Mouse (Mus musculus): Measurements from ENCODE around the gene Pxmp4. TPM values are rescaled to one million over a fixed set of nuclear protein-coding genes. Genes with fewer than 3 reads are reported as not detected.

The Pxmp4 gene
- polyA plus RNA-seq, 1 experiment, result 8.5 TPM

GRCm38 (mm10) chr2:154635826-154636225, 32.3 kb upstream of the Pxmp4 start:
- no peak overlapping the region for H3K4me3 ChIP-seq (replicated peaks)
- H3K27me3 ChIP-seq (replicated peaks), result no peaks in the 10 kb centered on the region
- TF ChIP-seq GATA1 (IDR thresholded peaks at IDR 0.05; ENCODE audit: borderline replicate concordance, low read length), result no peak
- TF ChIP-seq FLI1 (IDR thresholded peaks at IDR 0.05; ENCODE audit: low read length), result no peak
- H3K9me3 ChIP-seq, result peaks cover 9% of the 10 kb centered on the region
- no peaks in the 10 kb centered on the region; the same call in 1 of the 2 replicates for H3K4me1 ChIP-seq
- peaks cover 92% of the 10 kb centered on the region for H3K36me3 ChIP-seq (replicated peaks; ENCODE audit: low read length)

- Histone ChIP-seq H3K9me3 (peaks cover 9% of the 10 kb centered on the region), H3K4me1 (no peaks in the 10 kb centered on the region; the same call in 1 of the 2 replicates), H3K27me3 (replicated peaks) (no peaks in the 10 kb centered on the region), H3K4me3 (replicated peaks) (no peak overlapping the region), H3K36me3 (replicated peaks; ENCODE audit: low read length) (peaks cover 91% of the 10 kb centered on the region)
- TF ChIP-seq FLI1 (IDR thresholded peaks at IDR 0.05; ENCODE audit: low read length) (no peak), GATA1 (IDR thresholded peaks at IDR 0.05; ENCODE audit: borderline replicate concordance, low read length) (no peak)
These were observed 30.6 kb upstream of the Pxmp4 start for GRCm38 (mm10) chr2:154633876-154634644.

- no peak overlapping the region for H3K4me3 ChIP-seq (replicated peaks)
- no peaks in the 10 kb centered on the region for H3K27me3 ChIP-seq (replicated peaks)
- H3K9me3 ChIP-seq, result peaks cover 5% of the 10 kb centered on the region
- no peaks in the 10 kb centered on the region; the same call in 1 of the 2 replicates for H3K4me1 ChIP-seq
- TF ChIP-seq FLI1 (IDR thresholded peaks at IDR 0.05; ENCODE audit: low read length) (no peak), GATA1 (IDR thresholded peaks at IDR 0.05; ENCODE audit: borderline replicate concordance, low read length) (no peak)
- H3K36me3 ChIP-seq (replicated peaks; ENCODE audit: low read length), result peaks cover 92% of the 10 kb centered on the region
These were observed 29.7 kb upstream of the Pxmp4 start for GRCm38 (mm10) chr2:154633039-154633742.

GRCm38 (mm10) chr2:154632203-154632780, 28.8 kb upstream of the Pxmp4 start:
- H3K4me3 ChIP-seq (replicated peaks), result no peak overlapping the region
- no peaks in the 10 kb centered on the region; the same call in 1 of the 2 replicates for H3K4me1 ChIP-seq
- H3K27me3 ChIP-seq (replicated peaks), result no peaks in the 10 kb centered on the region
- TF ChIP-seq FLI1 (IDR thresholded peaks at IDR 0.05; ENCODE audit: low read length), result no peak
- H3K9me3 ChIP-seq, result no peaks in the 10 kb centered on the region
- H3K36me3 ChIP-seq (replicated peaks; ENCODE audit: low read length), result peaks cover 89% of the 10 kb centered on the region

GRCm38 (mm10) chr2:154630531-154630930, 27.0 kb upstream of the Pxmp4 start:
- H3K9me3 ChIP-seq, result no peaks in the 10 kb centered on the region
- no peak for TF ChIP-seq FLI1 (IDR thresholded peaks at IDR 0.05; ENCODE audit: low read length)
- H3K4me3 ChIP-seq (replicated peaks), result no peak overlapping the region
- H3K4me1 ChIP-seq, result no peaks in the 10 kb centered on the region; the same call in 1 of the 2 replicates
- H3K27me3 ChIP-seq (replicated peaks), result no peaks in the 10 kb centered on the region
- H3K36me3 ChIP-seq (replicated peaks; ENCODE audit: low read length), result peaks cover 91% of the 10 kb centered on the region

- Histone ChIP-seq H3K27me3 (replicated peaks) (no peaks in the 10 kb centered on the region), H3K4me3 (replicated peaks) (no peak overlapping the region), H3K36me3 (replicated peaks; ENCODE audit: low read length) (peaks cover 87% of the 10 kb centered on the region), H3K4me1 (peaks cover 20% of the 10 kb centered on the region), H3K9me3 (peaks cover 12% of the 10 kb centered on the region; the same call in 1 of the 2 replicates)
- TF ChIP-seq GATA1 (IDR thresholded peaks at IDR 0.05; ENCODE audit: borderline replicate concordance, low read length), result no peak
- TF ChIP-seq FLI1 (IDR thresholded peaks at IDR 0.05; ENCODE audit: low read length), result no peak
These were observed 20.6 kb upstream of the Pxmp4 start for GRCm38 (mm10) chr2:154624137-154624536.

GRCm38 (mm10) chr2:154621684-154622083, 18.2 kb upstream of the Pxmp4 start:
- peaks cover 76% of the 10 kb centered on the region for H3K36me3 ChIP-seq (replicated peaks; ENCODE audit: low read length)
- no peak for TF ChIP-seq FLI1 (IDR thresholded peaks at IDR 0.05; ENCODE audit: low read length)
- TF ChIP-seq GATA1 (IDR thresholded peaks at IDR 0.05; ENCODE audit: borderline replicate concordance, low read length), result no peak
- H3K9me3 ChIP-seq, result peaks cover 12% of the 10 kb centered on the region; the same call in 1 of the 2 replicates
- H3K4me1 ChIP-seq, result peaks cover 27% of the 10 kb centered on the region
- H3K27me3 ChIP-seq (replicated peaks), result no peaks in the 10 kb centered on the region
- peak overlapping the region; percentile 15 for H3K4me3 ChIP-seq (replicated peaks)

GRCm38 (mm10) chr2:154617061-154617460, 13.6 kb upstream of the Pxmp4 start:
- H3K4me3 ChIP-seq (replicated peaks), result peak overlapping the region; percentile 38
- no peaks in the 10 kb centered on the region for H3K27me3 ChIP-seq (replicated peaks)
- H3K9me3 ChIP-seq, result no peaks in the 10 kb centered on the region
- TF ChIP-seq GATA1 (IDR thresholded peaks at IDR 0.05; ENCODE audit: borderline replicate concordance, low read length), result no peak
- no peak for TF ChIP-seq FLI1 (IDR thresholded peaks at IDR 0.05; ENCODE audit: low read length)
- peaks cover 69% of the 10 kb centered on the region for H3K4me1 ChIP-seq
- H3K36me3 ChIP-seq (replicated peaks; ENCODE audit: low read length), result peaks cover 31% of the 10 kb centered on the region

- Histone ChIP-seq H3K4me1 (peaks cover 71% of the 10 kb centered on the region), H3K27me3 (replicated peaks) (no peaks in the 10 kb centered on the region), H3K9me3 (no peaks in the 10 kb centered on the region), H3K4me3 (replicated peaks) (peak overlapping the region; percentile 88), H3K36me3 (replicated peaks; ENCODE audit: low read length) (peaks cover 24% of the 10 kb centered on the region)
- TF ChIP-seq GATA1 (IDR thresholded peaks at IDR 0.05; ENCODE audit: borderline replicate concordance, low read length) (no peak), FLI1 (IDR thresholded peaks at IDR 0.05; ENCODE audit: low read length) (no peak)
These were observed 12.2 kb upstream of the Pxmp4 start for GRCm38 (mm10) chr2:154615674-154616073.

All from megakaryocyte, embryonic 14.5 days (primary cell).